Mouse (Mus musculus) lung, adult 2 months (tissue): Measurements from ENCODE around the gene Rev3l.

Experiments
- CTCF ChIP-seq: fragments of 200-500 bp; IDR thresholded peaks from 2 replicates; pipeline ENCODE4 v1.5.1; 2011; ENCODE audit warnings: mild to moderate bottlenecking, low read length, control low read depth; ENCODE audit not compliant: insufficient read depth
- POLR2A ChIP-seq: fragments of 200-500 bp; IDR thresholded peaks from 2 replicates; pipeline ENCODE4 v1.6.1; 2011; ENCODE audit warnings: low read depth, mild to moderate bottlenecking, control low read depth, low read length, borderline replicate concordance; ENCODE audit errors: extremely low read depth

GRCm38 (mm10) chr10:39733101-39733399, 1.1 kb downstream of the Rev3l start:
- TF ChIP-seq CTCF (no peak), POLR2A (no peak)
